Mouse (Mus musculus): ENCODE data around the gene Rev3l.

Rev3l gene

GRCm38 (mm10) chr10:39731736-39732265, at the start of gene Rev3l:
Gene Rev3l (plus strand): TSS chr10:39732118.
- DNase-seq = peak; percentile 86 to 89

GRCm38 (mm10) chr10:39682556-39682955, 49.4 kb upstream of the Rev3l start:
- no peak for DNase-seq

GRCm38 (mm10) chr10:39683481-39683880, 48.4 kb upstream of the Rev3l start:
- DNase-seq = no peak

- no peak for DNase-seq
These were observed 45.1 kb upstream of the Rev3l start for GRCm38 (mm10) chr10:39686811-39687210.

GRCm38 (mm10) chr10:39687851-39688250, 44.1 kb upstream of the Rev3l start:
- DNase-seq = no peak

- DNase-seq = no peak
These were observed 40.4 kb upstream of the Rev3l start for GRCm38 (mm10) chr10:39691351-39692064.

GRCm38 (mm10) chr10:39692152-39692551, 39.8 kb upstream of the Rev3l start:
- no peak for DNase-seq

- no peak for DNase-seq
These were observed 24.0 kb upstream of the Rev3l start for GRCm38 (mm10) chr10:39707717-39708510.

GRCm38 (mm10) chr10:39716936-39717335, 15.0 kb upstream of the Rev3l start:
- DNase-seq = no peak

- peak; percentile 92 to 95 for DNase-seq
These were observed 762 bp upstream of the Rev3l start for GRCm38 (mm10) chr10:39730976-39731735.

GRCm38 (mm10) chr10:39732266-39733100, 565 bp downstream of the Rev3l start:
- DNase-seq = peak; percentile 79 to 80

GRCm38 (mm10) chr10:39733101-39733399, 1.1 kb downstream of the Rev3l start:
- no peak for DNase-seq

- DNase-seq = no peak
These were observed 1.6 kb downstream of the Rev3l start for GRCm38 (mm10) chr10:39733421-39733930.

- no peak for DNase-seq
These were observed 4.3 kb downstream of the Rev3l start for GRCm38 (mm10) chr10:39736187-39736586.

GRCm38 (mm10) chr10:39742057-39742456, 10.1 kb downstream of the Rev3l start:
- no peak for DNase-seq

- DNase-seq = no peak
These were observed 32.8 kb downstream of the Rev3l start for GRCm38 (mm10) chr10:39764752-39765151.

GRCm38 (mm10) chr10:39766702-39767101, 34.8 kb downstream of the Rev3l start:
- DNase-seq = peak in 1 of 2 experiments; percentile 14

- no peak for DNase-seq
These were observed 40.3 kb downstream of the Rev3l start for GRCm38 (mm10) chr10:39772259-39772658.

- peak in 1 of 2 experiments; percentile 18 for DNase-seq
These were observed 42.2 kb downstream of the Rev3l start for GRCm38 (mm10) chr10:39773940-39774726.

GRCm38 (mm10) chr10:39776927-39777326, 45.0 kb downstream of the Rev3l start:
- DNase-seq = no peak

GRCm38 (mm10) chr10:39778305-39778704, 46.4 kb downstream of the Rev3l start:
- DNase-seq = no peak

Measured in lung, adult 18-20 months (tissue).